Mouse (Mus musculus): ENCODE data around the gene Uqcr11.

GRCm38 (mm10) chr10:80399191-80399972, 7.2 kb downstream of the Uqcr11 start, which contains the start of gene Mbd3:
- no peak for TF ChIP-seq CTCF (IDR thresholded peaks at IDR 0.05; ENCODE audit: control insufficient read depth, insufficient read depth, insufficient read length)
- TF ChIP-seq MYOG (IDR thresholded peaks at IDR 0.05; ENCODE audit: control insufficient read depth, extremely low read depth, insufficient read length), result no peak
- TF ChIP-seq FOSL1 (IDR thresholded peaks at IDR 0.05; ENCODE audit: insufficient read depth, low read length, poor library complexity, severe bottlenecking), result no peak

Measured in C2C12 (cell line).